Mouse (Mus musculus) CH12.LX (cell line): ENCODE results near the gene Ica1. TPM values are rescaled to one million over a fixed set of nuclear protein-coding genes. Genes with fewer than 3 reads are reported as not detected.

ENCODE experiments used
- DNase-seq: peaks from one replicate; pipeline ENCODE4 v3.0.0-alpha.2; 2013; ENCODE audit errors: extremely low read depth
- H3K27ac ChIP-seq: 2 replicates; pipeline ENCODE4 v1.5.1; 2012; ENCODE audit warnings: low read depth, mild to moderate bottlenecking, control low read depth, moderate library complexity; ENCODE audit not compliant: insufficient read depth
- H3K27me3 ChIP-seq: replicated peaks from 2 replicates; pipeline ENCODE3; 2012; ENCODE audit warnings: inconsistent platforms
- H3K36me3 ChIP-seq, 2 experiments: replicated peaks in 1 of 2; 2 replicates each; pipeline versions ENCODE3 to v1.6.1; 2012; ENCODE audit warnings: inconsistent platforms in 1 of 2, low read length in 1 of 2, mild to moderate bottlenecking in 1 of 2, mixed read lengths in 1 of 2, moderate library complexity in 1 of 2; ENCODE audit not compliant: control insufficient read depth in 1 of 2, insufficient read depth in 1 of 2
- H3K4me1 ChIP-seq, 2 experiments: 2 replicates each; pipeline ENCODE4 v1.6.1; 2012; ENCODE audit warnings: inconsistent platforms in 1 of 2, moderate library complexity in 1 of 2; ENCODE audit not compliant: insufficient read depth in 2 of 2, control insufficient read depth in 1 of 2
- H3K4me2 ChIP-seq: 2 replicates; pipeline ENCODE4 v1.6.1; 2012; ENCODE audit warnings: low read depth, mild to moderate bottlenecking, control low read depth; ENCODE audit not compliant: poor library complexity, insufficient read depth, severe bottlenecking
- H3K4me3 ChIP-seq, 3 experiments: fragments of 150-350 bp in 1 of 3; sonication (generic) in 1 of 3; replicated peaks in 1 of 3; 2 replicates each; pipeline versions ENCODE3 to v1.5.1; 2011 to 2012; ENCODE audit warnings: low read depth in 2 of 3, low read length in 2 of 3, mild to moderate bottlenecking in 2 of 3, moderate library complexity in 2 of 3, control low read depth in 1 of 3, improper control_type of control experiment in 1 of 3, inconsistent platforms in 1 of 3, mixed read lengths in 1 of 3; ENCODE audit not compliant: poor library complexity in 1 of 3
- H3K79me2 ChIP-seq: replicated peaks from 2 replicates; pipeline ENCODE4 v1.6.1; 2012; ENCODE audit warnings: mild to moderate bottlenecking, moderate library complexity; ENCODE audit not compliant: control insufficient read depth, poor library complexity, insufficient read depth, severe bottlenecking; ENCODE audit errors: extremely low read depth
- H3K9ac ChIP-seq: 2 replicates; pipeline ENCODE4 v1.6.1; 2012; ENCODE audit warnings: low read depth, mild to moderate bottlenecking, control low read depth, moderate library complexity; ENCODE audit not compliant: insufficient read depth
- H3K9me3 ChIP-seq: replicated peaks from 2 replicates; pipeline ENCODE3; 2012; ENCODE audit warnings: low read length, inconsistent platforms, mixed read lengths
- BHLHE40 ChIP-seq: IDR thresholded peaks from 2 replicates; pipeline ENCODE4 v1.6.1; 2011; ENCODE audit warnings: mild to moderate bottlenecking, low read depth, low read length, improper control_type of control experiment
- CHD1 ChIP-seq: IDR thresholded peaks from 2 replicates; pipeline ENCODE4 v1.6.1; 2012; ENCODE audit warnings: low read depth, low read length, improper control_type of control experiment, inconsistent platforms
- CHD2 ChIP-seq: IDR thresholded peaks from 2 replicates; pipeline ENCODE4 v1.6.1; 2011; ENCODE audit warnings: low read length, improper control_type of control experiment
- CTCF ChIP-seq, 2 experiments: IDR thresholded peaks in 1 of 2; conservative IDR thresholded peaks in 1 of 2; 2 replicates each; pipeline ENCODE4 v1.5.1; 2011 to 2012; ENCODE audit warnings: low read depth in 2 of 2, low read length in 2 of 2, improper control_type of control experiment in 1 of 2, inconsistent platforms in 1 of 2, mild to moderate bottlenecking in 1 of 2, moderate library complexity in 1 of 2
- E2F4 ChIP-seq: IDR thresholded peaks from 2 replicates; pipeline ENCODE4 v1.6.1; 2011; ENCODE audit warnings: low read depth, low read length, improper control_type of control experiment; ENCODE audit not compliant: insufficient replicate concordance
- EP300 ChIP-seq: IDR thresholded peaks from 2 replicates; pipeline ENCODE4 v1.6.1; 2011; ENCODE audit warnings: low read length, improper control_type of control experiment
- ETS1 ChIP-seq: conservative IDR thresholded peaks from 2 replicates; pipeline ENCODE4 v1.6.1; 2012; ENCODE audit warnings: low read depth, mild to moderate bottlenecking, inconsistent platforms, low read length, improper control_type of control experiment, moderate library complexity
- GABPA ChIP-seq: IDR thresholded peaks from 2 replicates; pipeline ENCODE4 v1.6.1; 2012; ENCODE audit warnings: low read depth, low read length, improper control_type of control experiment, inconsistent platforms; ENCODE audit not compliant: insufficient replicate concordance
- HCFC1 ChIP-seq: IDR thresholded peaks from 2 replicates; pipeline ENCODE4 v1.6.1; 2012; ENCODE audit warnings: low read depth, mild to moderate bottlenecking, inconsistent platforms, low read length, improper control_type of control experiment
- IRF4 ChIP-seq: IDR thresholded peaks from 2 replicates; pipeline ENCODE4 v1.6.1; 2014; ENCODE audit warnings: low read depth, mild to moderate bottlenecking, inconsistent platforms, low read length, improper control_type of control experiment
- JUN ChIP-seq: IDR thresholded peaks from 2 replicates; pipeline ENCODE4 v1.6.1; 2011; ENCODE audit warnings: low read depth, mild to moderate bottlenecking, low read length, improper control_type of control experiment, moderate library complexity; ENCODE audit not compliant: insufficient read depth
- JUND ChIP-seq: conservative IDR thresholded peaks from 2 replicates; pipeline ENCODE4 v1.6.1; 2011; ENCODE audit warnings: low read depth, low read length, improper control_type of control experiment
- KAT2A ChIP-seq: IDR thresholded peaks from 2 replicates; pipeline ENCODE4 v1.6.1; 2012; ENCODE audit warnings: low read length, improper control_type of control experiment, inconsistent platforms; ENCODE audit not compliant: insufficient replicate concordance
- MAX ChIP-seq: IDR thresholded peaks from 2 replicates; pipeline ENCODE4 v1.6.1; 2011; ENCODE audit warnings: low read length, improper control_type of control experiment
- MAZ ChIP-seq: IDR thresholded peaks from 2 replicates; pipeline ENCODE4 v1.6.1; 2012; ENCODE audit warnings: low read depth, mild to moderate bottlenecking, inconsistent platforms, low read length, improper control_type of control experiment, moderate library complexity
- MEF2A ChIP-seq: IDR thresholded peaks from 2 replicates; pipeline ENCODE4 v1.6.1; 2014; ENCODE audit warnings: low read depth, mild to moderate bottlenecking, inconsistent platforms, low read length, improper control_type of control experiment, borderline replicate concordance
- MXI1 ChIP-seq: IDR thresholded peaks from 2 replicates; pipeline ENCODE4 v1.6.1; 2011; ENCODE audit warnings: mild to moderate bottlenecking, low read depth, low read length, improper control_type of control experiment
- NRF1 ChIP-seq: IDR thresholded peaks from 2 replicates; pipeline ENCODE4 v1.6.1; 2014; ENCODE audit warnings: low read depth, mild to moderate bottlenecking, inconsistent platforms, low read length, improper control_type of control experiment, moderate library complexity
- PAX5 ChIP-seq: IDR thresholded peaks from 2 replicates; pipeline ENCODE4 v1.6.1; 2012; ENCODE audit warnings: low read length, inconsistent platforms, mixed read lengths
- POLR2AphosphoS2 ChIP-seq: IDR thresholded peaks from 2 replicates; pipeline ENCODE4 v1.6.1; 2011; ENCODE audit warnings: low read depth, low read length, improper control_type of control experiment
- RAD21 ChIP-seq: IDR thresholded peaks from 2 replicates; pipeline ENCODE4 v1.6.1; 2011; ENCODE audit warnings: low read depth, mild to moderate bottlenecking, low read length, improper control_type of control experiment, moderate library complexity
- SIN3A ChIP-seq: IDR thresholded peaks from 2 replicates; pipeline ENCODE4 v1.6.1; 2012; ENCODE audit warnings: low read length, improper control_type of control experiment, inconsistent platforms
- SMC3 ChIP-seq: IDR thresholded peaks from 2 replicates; pipeline ENCODE4 v1.6.1; 2011; ENCODE audit warnings: low read depth, low read length, improper control_type of control experiment
- TBP ChIP-seq: conservative IDR thresholded peaks from 2 replicates; pipeline ENCODE4 v1.6.1; 2011; ENCODE audit warnings: low read depth, low read length, improper control_type of control experiment
- USF1 ChIP-seq: IDR thresholded peaks from 2 replicates; pipeline ENCODE4 v1.6.1; 2014; ENCODE audit warnings: low read depth, mild to moderate bottlenecking, inconsistent platforms, low read length, improper control_type of control experiment
- USF2 ChIP-seq: conservative IDR thresholded peaks from 2 replicates; pipeline ENCODE4 v1.6.1; 2011; ENCODE audit warnings: low read depth, low read length, improper control_type of control experiment
- ZC3H11A ChIP-seq: IDR thresholded peaks from 2 replicates; pipeline ENCODE4 v1.6.1; 2012; ENCODE audit warnings: low read depth, mild to moderate bottlenecking, inconsistent platforms, low read length, improper control_type of control experiment
- ZKSCAN1 ChIP-seq: IDR thresholded peaks from 2 replicates; pipeline ENCODE4 v1.6.1; 2012; ENCODE audit warnings: low read depth, inconsistent platforms, low read length, improper control_type of control experiment, borderline replicate concordance
- ZMIZ1 ChIP-seq: IDR thresholded peaks from 2 replicates; pipeline ENCODE4 v1.6.1; 2012; ENCODE audit warnings: low read depth, mild to moderate bottlenecking, inconsistent platforms, low read length, improper control_type of control experiment
- ZNF384 ChIP-seq: IDR thresholded peaks from 2 replicates; pipeline ENCODE4 v1.6.1; 2012; ENCODE audit warnings: low read depth, low read length, improper control_type of control experiment, inconsistent platforms
- dilution Hi-C: fragments of 300-500 bp; cut with MboI; formaldehyde crosslinking; loops from 2 replicates; pipeline ENCODE4 v1.14.3; 2020; ENCODE audit warnings: low sequenced_read_pairs; ENCODE audit not compliant: extremely low pct_unique_long_range_greater_than_20kb, extremely low pct_ligation_motif_present
- in situ Hi-C: fragments of 300-500 bp; cut with MboI; formaldehyde crosslinking; loops from 3 replicates; pipeline ENCODE4 v1.14.3; 2019; ENCODE audit warnings: low sequenced_read_pairs, low pct_ligation_motif_present, low pct_unique_long_range_greater_than_20kb, mixed read lengths
- polyA plus RNA-seq: library from polyadenylated mRNA; unstranded; fragments of >175 nt; gene quantifications from 2 replicates; pipeline ENCODE4 v1.2.1, GENCODE M21; 2012; ENCODE audit warnings: low read depth; ENCODE audit not compliant: insufficient read length
- total RNA-seq, 2 experiments: library from RNA; depleted of rRNA; stranded (reverse); fragments of 300-350 nt in 1 of 2; fragments of >200 nt in 1 of 2; gene quantifications; 2 replicates each; pipeline ENCODE4 v1.2.3; 2012 to 2014

Ica1 gene
- total and polyA plus RNA-seq, 3 experiments, result 0.59 TPM; not detected in 2

DNA sequence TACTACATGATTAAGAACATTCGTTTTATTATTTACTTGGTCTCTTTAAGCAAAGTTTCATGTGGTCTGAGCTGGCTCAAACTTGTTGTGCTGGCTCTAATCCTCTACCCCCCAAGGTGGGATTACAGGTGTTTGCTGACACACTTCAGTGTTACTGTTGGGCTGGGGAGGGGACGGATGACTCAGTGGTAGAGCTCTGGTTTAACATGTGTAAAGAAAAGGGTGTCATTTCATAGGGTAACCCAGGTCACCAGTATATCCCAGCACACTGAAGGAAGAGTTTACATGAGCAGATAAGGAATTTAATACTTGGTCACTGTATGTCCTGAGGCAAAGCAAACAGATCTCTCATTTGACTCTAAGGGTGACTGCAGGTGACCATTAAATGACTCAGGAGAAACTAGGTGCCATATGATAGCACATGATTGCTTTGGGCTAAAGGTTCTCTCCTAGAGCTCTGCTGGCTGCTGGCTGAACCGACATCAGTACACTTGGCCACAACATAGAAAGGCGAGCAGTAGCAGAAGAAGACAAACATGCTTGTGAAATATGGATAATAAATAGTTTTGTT is 128.9 kb downstream of the Ica1 start:
- dilution Hi-C loops, result no loop called here
- DNase-seq, result no peak

DNA sequence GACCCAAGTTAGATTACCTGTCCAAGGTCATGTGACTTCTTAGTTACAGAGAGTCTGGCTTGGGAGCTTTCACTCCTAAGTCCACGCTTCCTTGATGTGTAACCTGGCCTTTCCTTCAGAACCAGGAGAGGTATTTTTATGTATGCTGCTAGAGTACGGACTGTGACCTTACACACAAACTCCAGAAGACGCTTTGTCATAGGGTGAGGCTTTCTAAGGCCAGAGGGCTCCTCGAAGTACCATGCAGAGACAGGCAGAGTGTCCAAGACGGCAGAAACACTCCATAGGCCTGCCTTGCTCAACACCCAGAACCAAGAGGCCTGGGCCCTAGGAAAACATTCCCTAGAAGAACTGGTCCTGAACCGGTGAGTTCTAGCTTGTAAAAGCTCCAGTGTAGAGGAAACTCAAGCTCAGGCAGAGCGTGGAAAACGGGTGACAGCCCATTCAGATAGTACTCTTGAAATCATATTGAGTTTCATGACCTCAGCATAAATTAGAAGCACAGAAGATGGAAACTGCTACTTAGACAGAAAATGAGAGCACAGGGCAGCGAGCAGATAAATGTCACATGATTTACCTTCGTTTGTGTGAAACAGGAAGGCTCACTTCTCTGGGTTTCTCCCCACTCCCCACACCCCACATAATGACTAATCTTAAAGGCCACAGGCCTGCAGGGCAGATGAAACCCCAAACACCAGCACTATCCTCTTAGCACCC is 129.9 kb downstream of the Ica1 start:
- peaks cover 21 to 40% of the 10 kb centered on the region in 2 experiments for H3K4me1 ChIP-seq
- H3K9me3 ChIP-seq, result no peaks in the 10 kb centered on the region
- no peaks in the 10 kb centered on the region for H3K27me3 ChIP-seq
- dilution Hi-C loops, result no loop called here
- in situ Hi-C loops, result loop anchor here (10.0 kb wide), 1 partner anchor 46 kb away; no protein-coding TSS in a partner anchor
- peak overlapping the region; percentile 15; the same call in 1 of the 2 replicates for H3K9ac ChIP-seq
- H3K27ac ChIP-seq, result peak overlapping the region; percentile 44; the same call in 1 of the 2 replicates
- H3K36me3 ChIP-seq, result no peaks in the 10 kb centered on the region
- no peaks in the 10 kb centered on the region for H3K79me2 ChIP-seq
- peak; percentile 61 for DNase-seq
- peak overlapping the region; percentile 11; the same call in 1 of the 2 replicates for H3K4me2 ChIP-seq
- no peak overlapping the region for H3K4me3 ChIP-seq
- no peak for TF ChIP-seq KAT2A
- TF ChIP-seq ZNF384, result no peak
- TF ChIP-seq GABPA, result no peak
- TF ChIP-seq ZKSCAN1, result no peak
- peak; percentile 66 for TF ChIP-seq EP300
- no peak for TF ChIP-seq RAD21
- TF ChIP-seq ZMIZ1, result no peak
- no peak for TF ChIP-seq NRF1
- TF ChIP-seq MXI1, result no peak; the same call in 1 of the 2 replicates
- TF ChIP-seq TBP, result no peak
- no peak for TF ChIP-seq CTCF (conservative IDR thresholded peaks at IDR 0.05 in 1 of 2, IDR thresholded peaks at IDR 0.05 in 1 of 2; ENCODE audit: low read depth in 2 of 2, low read length in 2 of 2)
- TF ChIP-seq BHLHE40, result peak; percentile 63
- TF ChIP-seq PAX5, result no peak
- 0 out of 2 replicates have a peak, but pooled peaks have one; percentile 31 for TF ChIP-seq CHD2
- peak; percentile 40; the same call in 1 of the 2 replicates for TF ChIP-seq IRF4
- 0 out of 2 replicates have a peak, but pooled peaks have one; percentile 43 for TF ChIP-seq MAZ
- TF ChIP-seq USF1, result peak; percentile 53
- no peak for TF ChIP-seq JUN
- TF ChIP-seq HCFC1, result peak; percentile 15; the same call in 1 of the 2 replicates
- TF ChIP-seq USF2, result peak; percentile 47
- TF ChIP-seq POLR2AphosphoS2, result no peak
- peak; percentile 73 for TF ChIP-seq ETS1
- TF ChIP-seq SMC3, result no peak
- no peak for TF ChIP-seq E2F4

More for the DNA sequence above, 128.9 kb downstream of the Ica1 start:
- in situ Hi-C loops, result loop anchor here (10.0 kb wide), 1 partner anchor 45 kb away; no protein-coding TSS in a partner anchor
- Histone ChIP-seq H3K4me1 (peaks cover 21 to 40% of the 10 kb centered on the region in 2 experiments), H3K4me3 (no peak overlapping the region), H3K27ac (no peak overlapping the region), H3K79me2 (no peaks in the 10 kb centered on the region), H3K9ac (no peak overlapping the region), H3K4me2 (no peak overlapping the region), H3K9me3 (no peaks in the 10 kb centered on the region), H3K27me3 (no peaks in the 10 kb centered on the region), H3K36me3 (no peaks in the 10 kb centered on the region)
- TF ChIP-seq MAX (no peak), ZKSCAN1 (no peak), CHD2 (no peak), SIN3A (no peak), TBP (no peak), ETS1 (no peak), ZNF384 (no peak), ZC3H11A (no peak), CHD1 (no peak), MEF2A (no peak), BHLHE40 (no peak), SMC3 (no peak), JUND (no peak), MAZ (no peak), ZMIZ1 (no peak), KAT2A (no peak), MXI1 (no peak)
